Mouse (Mus musculus): Measurements from ENCODE around the gene Opalin. TPM values are rescaled to one million over a fixed set of nuclear protein-coding genes. Genes with fewer than 3 reads are reported as not detected.

Opalin gene
- polyA plus RNA-seq (2014; fragmentation: Nextera tagmentation; extraction: Ambion mirVana): not detected in 2 replicates

DNA sequence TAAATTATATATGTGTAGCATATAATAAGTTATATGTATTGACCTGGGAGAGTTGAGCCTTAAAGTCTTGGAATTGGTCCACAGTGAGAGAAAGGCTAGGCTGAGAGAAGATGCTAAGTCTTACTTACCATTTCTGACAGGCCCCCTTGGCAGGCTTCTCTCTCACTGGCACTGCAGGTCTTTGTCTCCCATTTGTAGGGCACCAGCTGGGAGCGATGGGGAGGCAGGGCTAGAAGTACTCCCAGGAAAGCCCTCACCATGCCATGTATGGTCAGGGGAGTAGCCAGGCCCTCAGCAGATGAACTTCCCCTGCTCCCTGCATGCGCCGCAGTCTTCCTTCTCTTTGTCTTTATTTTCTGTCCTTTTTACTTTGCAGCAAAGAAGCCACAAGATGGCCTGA, at the start of gene Opalin:
Opalin (minus strand) TSS at position 208 of the 400 bp plus-strand sequence.
- H3K27ac ChIP-seq (replicated peaks; ENCODE audit: low read depth, low read length): no peak within 1 kb of the TSS
- H3K9me3 ChIP-seq (ENCODE audit: control insufficient read depth, low read length): no peaks in the 10 kb centered on the region
- DNase-seq (ENCODE audit: low spot score) (no peak), ATAC-seq (ENCODE audit: low read depth) (no peak)
- no peaks in the 10 kb centered on the region for H3K4me1 ChIP-seq (ENCODE audit: control insufficient read depth, insufficient read depth, low read length)
- H3K27me3 ChIP-seq (replicated peaks; ENCODE audit: control insufficient read depth, insufficient read depth, low read length): no peaks in the 10 kb centered on the region
- 86% methylated on average over 3 of the region's 3 CpGs for WGBS
- H3K4me2 ChIP-seq (ENCODE audit: low read depth, low read length): no peak within 1 kb of the TSS
- no peak within 1 kb of the TSS for H3K9ac ChIP-seq (ENCODE audit: low read depth, low read length)
- H3K4me3 ChIP-seq (ENCODE audit: low read depth, low read length): no peak within 1 kb of the TSS
- no peaks in the 10 kb centered on the region for H3K36me3 ChIP-seq (ENCODE audit: control insufficient read depth, insufficient read depth, low read length)

DNA sequence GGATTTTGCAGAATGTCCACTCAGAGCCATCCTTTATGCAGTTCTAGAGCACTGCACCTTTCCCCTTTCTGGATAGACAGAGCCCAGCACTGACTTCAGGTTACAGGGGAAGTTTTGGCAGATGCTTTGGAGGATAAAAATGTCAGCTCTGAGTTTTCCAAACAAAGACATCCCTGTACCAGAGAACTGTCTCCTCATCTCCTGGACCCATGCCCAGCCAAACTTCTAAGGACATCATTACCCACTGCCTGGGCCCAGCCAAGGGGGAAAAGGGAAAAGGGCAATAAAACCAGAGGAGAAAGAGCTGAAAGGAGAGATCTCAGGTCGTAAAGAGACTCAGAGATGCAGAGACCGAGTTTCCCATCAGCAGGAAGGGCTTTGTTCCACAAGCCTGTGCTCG, 46.1 kb upstream of the Opalin start:
- Histone ChIP-seq H3K9me3 (ENCODE audit: control insufficient read depth, low read length) (no peaks in the 10 kb centered on the region), H3K27me3 (replicated peaks; ENCODE audit: control insufficient read depth, insufficient read depth, low read length) (no peaks in the 10 kb centered on the region), H3K4me2 (ENCODE audit: low read depth, low read length) (no peak overlapping the region), H3K4me1 (ENCODE audit: control insufficient read depth, insufficient read depth, low read length) (peaks cover 7% of the 10 kb centered on the region), H3K4me3 (ENCODE audit: low read depth, low read length) (no peak overlapping the region), H3K36me3 (ENCODE audit: control insufficient read depth, insufficient read depth, low read length) (no peaks in the 10 kb centered on the region), H3K27ac (replicated peaks; ENCODE audit: low read depth, low read length) (no peak overlapping the region), H3K9ac (ENCODE audit: low read depth, low read length) (no peak overlapping the region)
- WGBS: 42% methylated on average over 3 of the region's 3 CpGs
- ATAC-seq (ENCODE audit: low read depth): no peak
- DNase-seq (ENCODE audit: low spot score): no peak

DNA sequence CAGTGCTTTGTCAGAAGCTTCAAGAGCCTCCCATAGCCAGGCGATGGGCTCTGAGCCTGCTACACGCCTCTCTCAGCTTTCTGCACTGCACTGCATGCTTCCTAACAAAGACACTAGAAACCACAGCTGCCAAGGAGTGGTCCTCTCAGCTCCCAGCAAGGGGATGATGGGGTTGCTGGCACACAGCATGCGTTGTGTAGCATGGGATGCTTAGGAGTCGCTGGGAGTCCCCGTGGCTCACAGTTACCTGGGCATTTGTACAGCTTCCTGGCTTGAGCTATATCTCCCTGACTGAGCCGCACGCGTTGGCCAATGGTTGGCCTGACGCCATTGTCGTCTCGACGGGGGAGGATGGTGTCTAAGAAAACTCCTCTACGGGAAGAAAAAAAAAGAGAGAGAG, 43.0 kb upstream of the Opalin start:
- no peak for DNase-seq (ENCODE audit: low spot score)
- no peak overlapping the region for H3K4me2 ChIP-seq (ENCODE audit: low read depth, low read length)
- no peak overlapping the region for H3K9ac ChIP-seq (ENCODE audit: low read depth, low read length)
- no peaks in the 10 kb centered on the region for H3K36me3 ChIP-seq (ENCODE audit: control insufficient read depth, insufficient read depth, low read length)
- no peak for ATAC-seq (ENCODE audit: low read depth)
- no peaks in the 10 kb centered on the region for H3K27me3 ChIP-seq (replicated peaks; ENCODE audit: control insufficient read depth, insufficient read depth, low read length)
- H3K27ac ChIP-seq (replicated peaks; ENCODE audit: low read depth, low read length): no peak overlapping the region
- peaks cover 9% of the 10 kb centered on the region for H3K4me1 ChIP-seq (ENCODE audit: control insufficient read depth, insufficient read depth, low read length)
- H3K9me3 ChIP-seq (ENCODE audit: control insufficient read depth, low read length): no peaks in the 10 kb centered on the region
- WGBS: 88% methylated on average over 13 of the region's 13 CpGs
- no peak overlapping the region for H3K4me3 ChIP-seq (ENCODE audit: low read depth, low read length)

DNA sequence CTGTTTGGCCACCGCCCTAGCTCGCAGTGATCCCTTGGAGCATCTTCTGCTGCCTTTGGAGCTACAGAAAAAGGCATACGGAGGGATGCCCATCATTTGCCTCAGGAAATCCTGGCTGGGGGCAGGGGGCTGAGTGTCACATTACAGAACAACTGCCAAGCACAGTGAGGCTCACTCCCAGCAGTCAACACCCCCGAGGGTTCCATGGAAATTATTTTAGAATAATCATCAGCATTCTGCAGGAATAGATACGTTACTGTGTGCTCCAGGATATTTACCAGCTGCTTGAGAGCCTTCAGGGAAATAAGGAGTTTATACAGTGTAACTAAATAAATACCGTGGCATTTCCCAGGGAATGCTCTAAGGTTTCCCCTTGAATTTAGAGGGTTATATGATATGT, 41.4 kb upstream of the Opalin start:
- H3K4me2 ChIP-seq (ENCODE audit: low read depth, low read length): no peak overlapping the region
- no peaks in the 10 kb centered on the region for H3K9me3 ChIP-seq (ENCODE audit: control insufficient read depth, low read length)
- ATAC-seq (ENCODE audit: low read depth): peak; percentile 74
- H3K27ac ChIP-seq (replicated peaks; ENCODE audit: low read depth, low read length): no peak overlapping the region
- WGBS: 18% methylated on average over 6 of the region's 6 CpGs
- H3K36me3 ChIP-seq (ENCODE audit: control insufficient read depth, insufficient read depth, low read length): no peaks in the 10 kb centered on the region
- H3K4me3 ChIP-seq (ENCODE audit: low read depth, low read length): no peak overlapping the region
- H3K27me3 ChIP-seq (replicated peaks; ENCODE audit: control insufficient read depth, insufficient read depth, low read length): no peaks in the 10 kb centered on the region
- no peak overlapping the region for H3K9ac ChIP-seq (ENCODE audit: low read depth, low read length)
- DNase-seq (ENCODE audit: low spot score): peak; percentile 86
- peaks cover 13% of the 10 kb centered on the region for H3K4me1 ChIP-seq (ENCODE audit: control insufficient read depth, insufficient read depth, low read length)

DNA sequence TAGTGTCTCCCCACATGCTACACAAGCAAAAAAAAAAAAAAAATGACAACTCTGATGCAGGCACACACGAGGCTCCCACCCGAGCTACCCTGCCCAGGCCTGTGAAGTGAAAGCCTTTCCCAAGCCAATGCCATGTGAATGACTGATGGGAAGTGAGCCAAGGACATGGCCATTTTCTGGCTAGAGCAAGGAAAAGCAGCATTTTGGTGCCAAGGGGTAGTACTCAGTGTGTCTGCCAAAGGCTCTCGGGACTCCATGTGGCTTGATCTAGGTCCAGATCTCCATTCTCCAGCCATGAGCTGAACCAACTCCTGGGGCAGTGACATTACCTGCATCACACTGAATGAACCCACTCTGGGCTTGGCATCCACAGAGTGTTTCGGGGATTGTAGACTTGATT, 40.4 kb upstream of the Opalin start:
- Histone ChIP-seq H3K27ac (replicated peaks; ENCODE audit: low read depth, low read length) (no peak overlapping the region), H3K4me3 (ENCODE audit: low read depth, low read length) (no peak overlapping the region), H3K4me1 (ENCODE audit: control insufficient read depth, insufficient read depth, low read length) (peaks cover 13% of the 10 kb centered on the region), H3K9me3 (ENCODE audit: control insufficient read depth, low read length) (no peaks in the 10 kb centered on the region), H3K27me3 (replicated peaks; ENCODE audit: control insufficient read depth, insufficient read depth, low read length) (no peaks in the 10 kb centered on the region), H3K9ac (ENCODE audit: low read depth, low read length) (no peak overlapping the region), H3K4me2 (ENCODE audit: low read depth, low read length) (no peak overlapping the region), H3K36me3 (ENCODE audit: control insufficient read depth, insufficient read depth, low read length) (no peaks in the 10 kb centered on the region)
- WGBS: 85% methylated on average over 4 of the region's 4 CpGs
- ATAC-seq (ENCODE audit: low read depth): peak; percentile 2; the same call in 1 of the 2 replicates
- DNase-seq (ENCODE audit: low spot score): no peak

DNA sequence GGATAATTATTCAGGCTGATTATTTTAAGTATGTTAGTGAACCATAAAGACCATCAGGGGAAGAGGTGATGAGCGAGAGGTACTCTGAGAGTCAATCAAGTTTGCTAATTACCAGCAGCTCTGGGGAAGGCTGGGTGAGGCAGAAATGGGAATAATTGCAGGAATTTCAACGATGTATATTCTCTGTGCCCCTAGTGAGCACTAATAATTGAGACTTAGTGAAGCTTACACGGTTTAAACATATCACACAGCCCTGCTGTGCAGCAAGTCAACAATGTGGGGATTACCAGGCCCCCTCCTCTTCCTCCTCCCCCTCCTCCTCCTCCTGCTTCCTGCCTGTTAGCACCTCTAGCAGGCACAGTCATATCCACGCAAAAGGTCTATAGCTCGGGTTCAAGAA, 37.7 kb upstream of the Opalin start:
- Histone ChIP-seq H3K36me3 (ENCODE audit: control insufficient read depth, insufficient read depth, low read length) (no peaks in the 10 kb centered on the region), H3K27me3 (replicated peaks; ENCODE audit: control insufficient read depth, insufficient read depth, low read length) (no peaks in the 10 kb centered on the region), H3K27ac (replicated peaks; ENCODE audit: low read depth, low read length) (no peak overlapping the region), H3K9me3 (ENCODE audit: control insufficient read depth, low read length) (no peaks in the 10 kb centered on the region), H3K4me1 (ENCODE audit: control insufficient read depth, insufficient read depth, low read length) (peaks cover 13% of the 10 kb centered on the region), H3K4me2 (ENCODE audit: low read depth, low read length) (no peak overlapping the region), H3K4me3 (ENCODE audit: low read depth, low read length) (no peak overlapping the region), H3K9ac (ENCODE audit: low read depth, low read length) (no peak overlapping the region)
- peak; percentile 42; the same call in 1 of the 2 replicates for ATAC-seq (ENCODE audit: low read depth)
- DNase-seq (ENCODE audit: low spot score): no peak
- WGBS: 31% methylated on average over 5 of the region's 5 CpGs

DNA sequence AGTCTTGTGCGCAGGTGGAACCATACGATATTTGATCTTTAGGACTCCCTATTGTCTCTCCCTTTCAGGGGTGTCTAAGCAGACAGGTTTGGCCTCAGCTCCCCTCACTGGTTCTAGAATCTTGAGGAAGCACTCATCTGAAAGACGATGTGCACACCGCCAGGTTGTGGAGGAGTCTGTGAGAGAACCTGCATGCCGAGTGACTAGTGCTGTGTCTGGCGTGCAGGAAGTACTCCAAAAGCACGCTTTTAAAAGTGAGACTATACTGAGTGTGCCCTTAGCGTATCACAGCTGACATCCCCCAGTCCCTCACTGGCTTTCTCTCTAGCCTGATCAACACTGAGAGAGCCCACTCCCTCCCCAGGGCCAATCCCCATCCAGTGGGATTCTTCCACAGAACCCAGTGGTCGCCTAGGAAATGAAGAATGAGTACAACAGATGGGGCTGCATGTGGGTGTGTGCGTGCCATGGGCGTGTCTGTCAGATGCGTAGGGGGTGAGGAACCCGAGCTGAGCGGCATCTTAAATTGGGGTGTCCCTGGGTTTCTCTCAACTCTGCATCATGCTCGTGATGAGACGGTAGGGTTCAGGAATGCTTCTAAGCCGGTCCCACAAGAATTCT, 37.1 kb upstream of the Opalin start:
- no peak overlapping the region for H3K4me3 ChIP-seq (ENCODE audit: low read depth, low read length)
- ATAC-seq (ENCODE audit: low read depth) (no peak), DNase-seq (ENCODE audit: low spot score) (peak; percentile 32)
- H3K9ac ChIP-seq (ENCODE audit: low read depth, low read length): no peak overlapping the region
- no peaks in the 10 kb centered on the region for H3K36me3 ChIP-seq (ENCODE audit: control insufficient read depth, insufficient read depth, low read length)
- no peaks in the 10 kb centered on the region for H3K27me3 ChIP-seq (replicated peaks; ENCODE audit: control insufficient read depth, insufficient read depth, low read length)
- no peak overlapping the region for H3K4me2 ChIP-seq (ENCODE audit: low read depth, low read length)
- H3K4me1 ChIP-seq (ENCODE audit: control insufficient read depth, insufficient read depth, low read length): peaks cover 12% of the 10 kb centered on the region
- H3K9me3 ChIP-seq (ENCODE audit: control insufficient read depth, low read length): no peaks in the 10 kb centered on the region
- H3K27ac ChIP-seq (replicated peaks; ENCODE audit: low read depth, low read length): no peak overlapping the region
- WGBS: 68% methylated on average over 17 of the region's 17 CpGs

DNA sequence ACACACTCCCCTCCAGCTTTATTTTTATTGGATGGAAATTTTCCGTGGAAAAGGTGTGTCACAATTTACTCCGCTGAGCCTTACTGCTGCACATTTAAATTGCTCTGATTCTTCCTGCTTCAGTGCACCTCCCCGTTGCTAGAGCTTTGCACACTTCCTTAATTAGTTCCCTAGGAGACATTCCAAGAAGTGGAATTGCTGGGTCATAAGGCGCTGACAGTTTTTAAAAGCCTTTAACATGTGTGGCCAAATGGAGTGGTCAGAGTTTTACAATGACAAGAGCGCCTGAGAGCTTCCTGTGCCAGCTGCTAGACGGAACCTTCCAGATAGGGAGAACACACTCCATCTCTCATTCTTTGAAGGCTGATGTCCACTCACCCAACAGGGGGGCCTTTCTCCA, 35.7 kb upstream of the Opalin start:
- H3K27ac ChIP-seq (replicated peaks; ENCODE audit: low read depth, low read length): no peak overlapping the region
- DNase-seq (ENCODE audit: low spot score) (no peak), ATAC-seq (ENCODE audit: low read depth) (no peak)
- H3K9me3 ChIP-seq (ENCODE audit: control insufficient read depth, low read length): no peaks in the 10 kb centered on the region
- peaks cover 10% of the 10 kb centered on the region for H3K4me1 ChIP-seq (ENCODE audit: control insufficient read depth, insufficient read depth, low read length)
- no peaks in the 10 kb centered on the region for H3K27me3 ChIP-seq (replicated peaks; ENCODE audit: control insufficient read depth, insufficient read depth, low read length)
- H3K4me3 ChIP-seq (ENCODE audit: low read depth, low read length): no peak overlapping the region
- H3K9ac ChIP-seq (ENCODE audit: low read depth, low read length): no peak overlapping the region
- H3K4me2 ChIP-seq (ENCODE audit: low read depth, low read length): no peak overlapping the region
- WGBS: 48% methylated on average over 6 of the region's 6 CpGs
- no peaks in the 10 kb centered on the region for H3K36me3 ChIP-seq (ENCODE audit: control insufficient read depth, insufficient read depth, low read length)

DNA sequence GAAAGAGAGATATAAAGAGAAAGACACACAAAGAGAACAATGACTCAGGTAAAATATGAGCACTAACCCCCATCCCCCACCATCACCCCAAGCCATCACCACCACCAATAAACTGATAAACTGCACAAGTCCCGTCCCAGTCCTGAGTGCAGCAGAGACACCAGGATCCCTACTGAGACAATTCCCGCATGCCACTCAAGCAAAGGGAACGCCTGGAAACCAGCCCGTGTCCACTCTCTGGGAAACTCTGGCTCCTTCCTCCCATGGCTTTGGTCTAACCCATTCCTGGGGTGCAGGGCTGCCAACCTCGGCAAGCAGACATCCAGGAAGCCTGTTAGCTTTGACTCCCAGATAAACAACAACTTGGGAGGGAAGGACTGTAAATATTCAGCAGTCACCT, 33.1 kb upstream of the Opalin start:
- no peaks in the 10 kb centered on the region for H3K27me3 ChIP-seq (replicated peaks; ENCODE audit: control insufficient read depth, insufficient read depth, low read length)
- H3K4me3 ChIP-seq (ENCODE audit: low read depth, low read length): no peak overlapping the region
- no peak for DNase-seq (ENCODE audit: low spot score)
- H3K9ac ChIP-seq (ENCODE audit: low read depth, low read length): no peak overlapping the region
- WGBS: 61% methylated on average over 5 of the region's 5 CpGs
- no peaks in the 10 kb centered on the region for H3K9me3 ChIP-seq (ENCODE audit: control insufficient read depth, low read length)
- peaks cover 13% of the 10 kb centered on the region for H3K4me1 ChIP-seq (ENCODE audit: control insufficient read depth, insufficient read depth, low read length)
- no peak for ATAC-seq (ENCODE audit: low read depth)
- H3K4me2 ChIP-seq (ENCODE audit: low read depth, low read length): no peak overlapping the region
- H3K27ac ChIP-seq (replicated peaks; ENCODE audit: low read depth, low read length): no peak overlapping the region
- H3K36me3 ChIP-seq (ENCODE audit: control insufficient read depth, insufficient read depth, low read length): no peaks in the 10 kb centered on the region

Data from embryonic facial prominence, embryonic 14.5 days (tissue).